Mouse (Mus musculus): ENCODE results near the gene 9530068E07Rik.
A peak's percentile ranks its signal among the peaks of the same experiment; 100 is the strongest.

Gene 9530068E07Rik

GRCm38 (mm10) chr11:52421053-52421778 lies 25.0 kb downstream of the 9530068E07Rik start:
- peak; percentile 91 for DNase-seq (ENCODE audit: low spot score)

GRCm38 (mm10) chr11:52429440-52429839 lies 33.2 kb downstream of the 9530068E07Rik start:
- no peak for DNase-seq (ENCODE audit: low spot score)

DNA sequence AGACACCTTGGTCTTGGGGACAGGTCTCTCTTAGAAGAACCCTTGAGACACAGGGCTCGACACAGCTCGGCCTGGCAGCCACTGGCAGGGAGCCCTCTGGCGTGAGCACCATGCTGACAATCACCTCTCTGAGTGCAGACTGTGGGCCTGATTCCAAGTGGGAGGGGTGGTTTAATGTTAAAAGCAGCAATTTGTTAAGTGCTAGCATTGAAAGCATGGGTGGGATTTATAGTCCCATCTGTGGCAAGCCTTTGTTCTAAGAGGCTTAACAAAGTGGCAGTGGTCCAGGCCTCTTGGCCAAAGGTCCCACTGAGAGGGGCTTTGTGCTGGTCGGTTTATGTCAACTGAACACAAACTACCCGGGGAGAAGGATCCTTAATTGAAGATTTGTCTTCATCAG lies 35.4 kb downstream of the 9530068E07Rik start:
- DNase-seq (ENCODE audit: low spot score), result no peak

DNA sequence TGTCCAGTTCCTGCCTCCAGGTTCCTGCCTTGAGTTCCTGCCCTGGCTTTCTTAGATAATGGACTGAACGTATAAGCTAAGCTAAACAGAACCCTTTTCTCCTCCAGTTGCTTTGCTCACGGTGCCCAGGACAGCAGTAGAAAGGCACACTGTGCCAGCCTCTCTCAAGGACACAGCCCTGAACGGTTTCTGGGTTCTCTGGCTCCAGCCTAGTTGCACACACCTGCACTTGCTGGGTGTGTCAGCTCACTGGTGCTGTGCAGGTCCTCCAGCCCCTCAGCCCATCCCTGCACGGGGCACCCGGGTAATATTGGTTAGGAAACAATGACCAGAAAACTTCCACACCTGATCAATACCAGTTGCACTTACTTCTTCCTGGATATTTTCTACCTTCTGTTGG lies 35.9 kb downstream of the 9530068E07Rik start:
- DNase-seq (ENCODE audit: low spot score), result no peak

GRCm38 (mm10) chr11:52433076-52433796 lies 37.0 kb downstream of the 9530068E07Rik start:
- no peak for DNase-seq (ENCODE audit: low spot score)

GRCm38 (mm10) chr11:52433797-52434195 lies 37.6 kb downstream of the 9530068E07Rik start:
- no peak for DNase-seq (ENCODE audit: low spot score)

GRCm38 (mm10) chr11:52435466-52435865 lies 39.2 kb downstream of the 9530068E07Rik start:
- DNase-seq (ENCODE audit: low spot score), result no peak

GRCm38 (mm10) chr11:52437123-52437522 lies 40.9 kb downstream of the 9530068E07Rik start:
- DNase-seq (ENCODE audit: low spot score), result no peak

GRCm38 (mm10) chr11:52441096-52441495 lies 44.9 kb downstream of the 9530068E07Rik start:
- no peak for DNase-seq (ENCODE audit: low spot score)

GRCm38 (mm10) chr11:52447242-52447641 lies 51.0 kb downstream of the 9530068E07Rik start:
- DNase-seq (ENCODE audit: low spot score), result no peak

GRCm38 (mm10) chr11:52449004-52449403 lies 52.8 kb downstream of the 9530068E07Rik start:
- DNase-seq (ENCODE audit: low spot score), result no peak

- no peak for DNase-seq (ENCODE audit: low spot score)
These were observed 62.1 kb downstream of the 9530068E07Rik start for GRCm38 (mm10) chr11:52458281-52458680.

Data from retina, embryonic 14.5 days (tissue).